Mouse (Mus musculus) MEL (cell line): ENCODE measurements at regions not wholly inside any gene's neighbourhood (a gene's known extent, or its start where the extent isn't known, plus 50 kb on each side); places are given as distances from the start of the nearest gene placed in this dataset.

Source experiments
- CTCF ChIP-seq, 3 experiments: IDR thresholded peaks in 2 of 3; conservative IDR thresholded peaks in 1 of 3; 2 replicates each; pipeline ENCODE4 v1.5.1; 2011 to 2012; ENCODE audit warnings: low read length in 3 of 3, low read depth in 2 of 3, mild to moderate bottlenecking in 2 of 3, improper control_type of control experiment in 1 of 3, inconsistent platforms in 1 of 3, mixed read lengths in 1 of 3, moderate library complexity in 1 of 3; ENCODE audit not compliant: control insufficient read depth in 1 of 3, insufficient read depth in 1 of 3, poor library complexity in 1 of 3, severe bottlenecking in 1 of 3
- GATA1 ChIP-seq: IDR thresholded peaks from 2 replicates; pipeline ENCODE4 v1.6.1; 2011; ENCODE audit warnings: low read depth, low read length, improper control_type of control experiment
- HCFC1 ChIP-seq: IDR thresholded peaks from 2 replicates; pipeline ENCODE4 v1.6.1; 2012; ENCODE audit warnings: low read depth, mild to moderate bottlenecking, inconsistent platforms, low read length, improper control_type of control experiment, moderate library complexity
- MAFK ChIP-seq: IDR thresholded peaks from 2 replicates; pipeline ENCODE4 v1.6.1; 2011; ENCODE audit warnings: low read depth, mild to moderate bottlenecking, low read length, improper control_type of control experiment, borderline replicate concordance
- TCF12 ChIP-seq: IDR thresholded peaks from 2 replicates; pipeline ENCODE4 v1.6.1; 2014; ENCODE audit warnings: low read depth, mild to moderate bottlenecking, inconsistent platforms, low read length, improper control_type of control experiment, moderate library complexity

DNA sequence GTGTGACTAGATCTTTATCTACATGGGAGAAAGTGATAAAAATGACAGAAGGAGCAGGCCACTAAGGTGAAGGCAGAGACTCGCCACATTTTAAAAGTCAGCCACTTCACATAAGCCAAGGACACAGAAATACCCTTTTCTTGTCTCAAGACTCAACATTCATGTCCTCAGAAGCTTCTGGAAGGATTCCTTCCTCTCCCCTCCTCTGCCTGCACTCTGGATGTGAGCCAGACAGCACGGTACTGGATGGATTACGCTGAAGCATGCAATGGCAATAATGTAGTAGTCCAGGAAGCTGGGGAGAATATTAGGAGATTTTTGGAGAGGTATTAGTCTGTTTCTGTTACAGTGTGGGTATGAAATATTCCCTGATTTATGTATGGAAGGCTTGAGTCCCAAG lies 100.5 kb upstream of the Zfp770 start:
- TF ChIP-seq CTCF (IDR thresholded peaks at IDR 0.05 in 2 of 3, conservative IDR thresholded peaks at IDR 0.05 in 1 of 3; ENCODE audit: control insufficient read depth in 1 of 3, insufficient read depth in 1 of 3, low read depth in 2 of 3, low read length in 3 of 3, poor library complexity in 1 of 3, severe bottlenecking in 1 of 3): no peak
- no peak for TF ChIP-seq MAFK
- TF ChIP-seq TCF12: no peak
- no peak for TF ChIP-seq HCFC1
- no peak for TF ChIP-seq GATA1
